Mouse (Mus musculus) midbrain, embryonic 11.5 days (tissue): Measurements from ENCODE around the gene Prrg2. TPM values are rescaled to one million over a fixed set of nuclear protein-coding genes. Genes with fewer than 3 reads are reported as not detected.
"Not testable (repeated sequence)": the region's sequence is repeated elsewhere in the genome, so short reads cannot be mapped to it uniquely, and the experiment has no call there.

Source experiments
- ATAC-seq: fragments of 200-750 bp; cut with Nextera tagmentation; 2 replicates; pipeline ENCODE4 v1.8.0; 2017; ENCODE audit warnings: moderate TSS enrichment, moderate library complexity; ENCODE audit not compliant: low FRiP score
- DNase-seq: peaks from one replicate; pipeline ENCODE4 v3.0.0; 2015; ENCODE audit warnings: low spot score; ENCODE audit errors: missing footprints
- H3K27ac ChIP-seq: fragments of 300-500 bp; sonication (generic); 2 replicates; pipeline ENCODE4 v1.5.1; 2014; ENCODE audit warnings: low read depth, low read length
- H3K27me3 ChIP-seq: fragments of 300-500 bp; sonication (generic); 2 replicates; pipeline ENCODE4 v1.6.1; 2014; ENCODE audit warnings: mild to moderate bottlenecking, low read length, moderate library complexity, mixed read lengths; ENCODE audit not compliant: control insufficient read depth, insufficient read depth
- H3K36me3 ChIP-seq: fragments of 300-500 bp; sonication (generic); 2 replicates; pipeline ENCODE4 v1.6.1; 2014; ENCODE audit warnings: mild to moderate bottlenecking, low read length, moderate library complexity, mixed read lengths; ENCODE audit not compliant: control insufficient read depth, insufficient read depth
- H3K4me1 ChIP-seq: fragments of 300-500 bp; sonication (generic); 2 replicates; pipeline ENCODE4 v1.6.1; 2014; ENCODE audit warnings: low read length; ENCODE audit not compliant: control insufficient read depth, insufficient read depth
- H3K4me2 ChIP-seq: fragments of 300-500 bp; sonication (generic); 2 replicates; pipeline ENCODE4 v1.6.1; 2014; ENCODE audit warnings: mild to moderate bottlenecking, moderate library complexity
- H3K4me3 ChIP-seq: fragments of 300-500 bp; sonication (generic); 2 replicates; pipeline ENCODE4 v1.5.1; 2014; ENCODE audit warnings: low read depth, low read length
- H3K9ac ChIP-seq: fragments of 300-500 bp; sonication (generic); 2 replicates; pipeline ENCODE4 v1.6.1; 2014; ENCODE audit warnings: low read length
- H3K9me3 ChIP-seq: fragments of 300-500 bp; sonication (generic); 2 replicates; pipeline ENCODE4 v1.6.1; 2016; ENCODE audit warnings: low read length; ENCODE audit not compliant: control insufficient read depth
- WGBS: fragments of 180-500 bp; shearing (Covaris S2); extraction: QIAGEN DNeasy Blood & Tissue Kit; methylation state at CpG from one replicate; pipeline ENCODE4 v1.1.7; 2014; 5-methylcytosine and 5-hydroxymethylcytosine counted together
- polyA plus RNA-seq: library from polyadenylated mRNA; unstranded; fragments of >200 nt; fragmentation: Nextera tagmentation; extraction: Ambion mirVana; gene quantifications from 2 replicates; pipeline ENCODE4 v1.2.1, GENCODE M21; 2014

The Prrg2 gene
- polyA plus RNA-seq, 1 experiment from 2014 or later: 13.5 TPM

DNA sequence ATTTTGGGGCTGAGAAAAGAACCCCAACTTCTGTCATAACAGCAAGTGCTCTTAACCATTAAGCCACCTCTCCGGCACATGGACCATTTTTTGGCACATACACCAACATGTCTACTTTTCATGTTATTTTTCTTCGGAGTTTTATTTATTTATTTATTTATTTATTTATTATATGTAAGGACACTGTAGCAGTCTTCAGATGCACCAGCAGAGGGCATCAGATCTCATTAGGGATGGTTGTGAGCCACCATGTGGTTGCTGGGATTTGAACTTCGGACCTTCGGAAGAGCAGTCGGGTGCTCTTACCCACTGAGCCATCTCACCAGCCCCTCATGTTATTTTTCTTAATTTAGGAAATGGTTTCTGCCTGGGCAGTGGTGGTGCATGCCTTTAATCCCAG is 38.8 kb downstream of the Prrg2 start:
- WGBS: 82% methylated on average over 5 of the region's 5 CpGs
- H3K27ac ChIP-seq, H3K4me2 ChIP-seq, H3K4me3 ChIP-seq, H3K27me3 ChIP-seq, ATAC-seq, H3K9me3 ChIP-seq, H3K9ac ChIP-seq, DNase-seq, H3K4me1 ChIP-seq: not testable (repeated sequence)
- peaks cover 11% of the 10 kb centered on the region for H3K36me3 ChIP-seq

DNA sequence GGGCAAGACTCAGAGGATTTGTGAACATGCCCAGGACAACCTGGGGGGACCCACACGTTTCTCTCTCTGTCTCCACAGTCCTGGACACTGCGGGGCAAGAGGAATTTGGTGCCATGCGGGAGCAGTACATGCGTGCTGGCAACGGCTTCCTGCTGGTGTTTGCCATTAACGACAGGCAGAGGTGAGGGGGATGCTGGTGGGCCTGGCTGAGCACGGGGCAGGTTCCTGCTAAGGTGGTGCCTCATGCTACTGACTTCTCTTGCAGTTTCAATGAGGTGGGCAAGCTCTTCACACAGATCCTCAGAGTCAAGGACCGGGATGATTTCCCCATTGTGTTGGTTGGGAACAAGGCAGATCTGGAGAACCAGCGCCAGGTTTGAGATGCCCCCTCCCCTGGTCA is 42.3 kb downstream of the Prrg2 start:
- Histone ChIP-seq H3K27me3 (no peaks in the 10 kb centered on the region), H3K4me3 (no peak overlapping the region), H3K9me3 (no peaks in the 10 kb centered on the region), H3K4me2 (no peak overlapping the region), H3K4me1 (peaks cover 8% of the 10 kb centered on the region), H3K27ac (no peak overlapping the region), H3K36me3 (no peaks in the 10 kb centered on the region), H3K9ac (no peak overlapping the region)
- no peak for ATAC-seq
- no peak for DNase-seq
- WGBS: 76% methylated on average over 9 of the region's 9 CpGs

DNA sequence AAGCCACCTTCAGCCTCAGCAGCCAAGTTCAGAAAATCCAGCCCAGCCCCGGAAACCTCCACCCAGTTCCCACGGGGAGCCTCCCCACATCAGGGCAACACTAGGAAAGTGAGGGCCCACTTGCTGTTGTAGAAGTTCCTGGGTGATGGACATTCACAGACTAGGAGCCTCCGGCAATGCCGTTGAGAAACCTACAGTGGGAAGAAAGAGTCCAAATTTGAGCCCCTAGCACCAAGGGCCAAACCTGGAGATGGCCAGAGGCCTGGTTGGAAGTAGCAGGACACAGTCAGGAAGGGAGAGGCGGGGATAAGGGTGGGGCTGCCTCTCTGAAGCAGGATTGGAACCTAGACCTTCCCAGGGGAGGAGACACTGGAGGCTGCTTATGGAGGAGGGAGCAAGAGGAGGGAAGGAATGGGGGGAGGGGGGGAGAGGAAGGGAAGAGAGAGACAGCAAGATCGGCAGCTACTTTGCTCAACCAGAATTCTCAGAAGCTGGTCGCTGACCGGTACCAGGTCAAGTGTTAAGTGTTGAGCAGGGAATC is 43.4 kb downstream of the Prrg2 start:
- 44% methylated on average over 8 of the region's 8 CpGs for WGBS
- no peak overlapping the region for H3K4me3 ChIP-seq

DNA sequence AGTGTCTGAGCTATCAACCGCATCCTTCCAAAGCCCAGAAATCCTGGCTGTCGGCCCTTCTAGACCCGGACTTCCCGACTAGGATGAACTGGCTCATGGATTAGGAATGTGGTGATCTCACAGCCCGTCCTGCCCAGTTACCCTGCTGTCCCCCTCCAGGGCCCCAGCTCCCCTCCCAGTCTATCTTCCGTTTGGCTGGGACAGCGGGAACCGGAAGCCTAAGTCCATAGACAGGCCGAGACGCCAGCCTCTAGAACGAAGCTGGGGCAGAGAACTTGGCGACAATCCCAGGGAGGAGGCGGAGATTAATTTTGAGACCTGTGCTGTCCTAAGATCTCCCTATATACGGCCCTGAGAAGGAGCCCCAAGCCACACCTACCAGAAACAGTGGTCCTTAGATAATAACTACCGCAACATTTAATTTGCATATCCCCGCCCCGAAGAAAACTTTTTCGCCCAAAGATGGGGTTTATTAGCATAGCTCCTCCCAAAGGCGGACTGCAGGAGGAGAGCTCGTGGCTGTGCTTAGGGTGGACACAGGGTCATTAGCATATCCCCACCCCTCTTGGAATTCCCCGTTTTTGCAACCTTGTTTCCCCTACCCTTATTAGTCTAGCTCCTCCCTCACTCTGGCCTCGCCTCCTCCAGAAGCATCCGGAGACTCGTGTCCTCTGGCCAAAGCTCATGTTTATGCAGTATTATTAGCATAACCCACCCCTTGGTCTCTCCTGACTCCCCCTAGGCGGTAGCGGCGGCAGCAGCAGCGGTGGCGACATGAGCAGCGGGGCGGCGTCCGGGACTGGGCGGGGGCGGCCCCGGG is 45.0 kb downstream of the Prrg2 start, which contains the start of gene Rras:
TSS of gene Rras (plus strand) at position 720 of the 820 bp plus-strand sequence.
- ATAC-seq: peak; percentile 89
- Histone ChIP-seq H3K9ac (peak within 1 kb of the TSS; percentile 63), H3K4me1 (peaks cover 17% of the 10 kb centered on the region), H3K4me3 (peak within 1 kb of the TSS; percentile 96), H3K4me2 (peak within 1 kb of the TSS; percentile 65), H3K36me3 (peaks cover under 1% of the 10 kb centered on the region), H3K27ac (peak within 1 kb of the TSS; percentile 81), H3K9me3 (no peaks in the 10 kb centered on the region), H3K27me3 (no peaks in the 10 kb centered on the region)
- peak; percentile 99 for DNase-seq
- under 1% methylated on average over 33 of the region's 36 CpGs for WGBS

More for the DNA sequence above, 43.4 kb downstream of the Prrg2 start:
- Histone ChIP-seq H3K27ac (no peak overlapping the region), H3K4me1 (peaks cover 15% of the 10 kb centered on the region), H3K9me3 (no peaks in the 10 kb centered on the region), H3K36me3 (no peaks in the 10 kb centered on the region), H3K9ac (no peak overlapping the region), H3K27me3 (no peaks in the 10 kb centered on the region), H3K4me2 (no peak overlapping the region)
- DNase-seq (no peak), ATAC-seq (no peak)

DNA sequence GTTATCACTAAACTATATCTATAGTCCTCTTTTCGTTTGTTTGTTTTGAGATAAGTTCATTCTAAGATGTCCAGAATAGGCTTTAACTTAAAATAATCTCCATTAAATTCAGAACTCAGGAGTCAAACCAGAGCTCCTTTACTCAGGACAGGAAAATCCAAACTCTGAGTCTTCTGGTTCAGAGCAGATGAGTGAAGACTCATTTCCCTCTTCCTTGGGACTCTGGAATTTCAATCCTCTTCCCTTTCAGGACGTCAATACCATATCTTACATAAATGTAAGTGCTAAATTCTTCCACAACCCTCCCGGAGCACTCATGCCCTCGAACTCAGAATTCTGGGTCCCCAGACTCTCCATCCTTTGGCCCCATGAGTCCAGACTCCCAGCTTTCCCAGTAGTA is 45.7 kb downstream of the Prrg2 start:
- H3K4me3 ChIP-seq: peak overlapping the region; percentile 96
- DNase-seq (peak; percentile 88), ATAC-seq (no peak)
- no peaks in the 10 kb centered on the region for H3K27me3 ChIP-seq
- H3K4me2 ChIP-seq: peak overlapping the region; percentile 65
- H3K4me1 ChIP-seq: peaks cover 17% of the 10 kb centered on the region
- no peaks in the 10 kb centered on the region for H3K9me3 ChIP-seq
- H3K27ac ChIP-seq: peak overlapping the region; percentile 81
- peak overlapping the region; percentile 58 for H3K9ac ChIP-seq
- WGBS: 5% methylated on average over 4 of the region's 4 CpGs
- peaks cover 7% of the 10 kb centered on the region for H3K36me3 ChIP-seq

DNA sequence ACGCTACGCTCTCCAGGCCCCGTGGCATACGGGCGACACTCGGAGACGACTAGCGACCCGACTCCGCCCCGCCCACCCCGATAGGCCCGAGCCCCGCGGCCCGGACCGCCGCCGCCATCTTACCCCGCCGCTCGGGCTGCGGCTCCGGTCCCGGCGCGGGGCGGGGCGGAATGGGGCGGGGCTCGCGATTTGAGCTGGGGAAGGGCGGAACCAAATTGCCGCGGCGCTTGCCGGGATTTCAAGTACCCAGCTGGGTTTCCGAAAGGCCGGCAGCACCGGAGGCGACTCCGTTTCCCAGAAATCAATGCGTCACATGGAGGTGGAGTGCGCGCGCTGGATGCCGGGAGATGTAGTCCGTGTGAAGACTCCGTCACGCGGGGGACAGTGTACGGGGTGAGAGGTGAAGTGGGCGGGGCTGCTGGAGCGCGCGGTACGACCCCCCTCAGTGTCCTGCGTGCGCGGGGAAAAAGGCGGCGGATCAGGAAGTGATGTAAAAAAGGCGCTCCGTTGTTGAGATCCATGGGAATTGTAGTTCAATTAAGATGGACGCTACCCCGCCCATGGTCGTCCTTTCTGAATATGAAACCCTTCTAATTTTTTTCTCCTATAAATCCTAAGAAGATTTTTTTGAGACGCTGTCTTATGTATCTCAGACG is 46.4 kb downstream of the Prrg2 start, which contains the start of gene Scaf1:
TSS of gene Scaf1 (minus strand) at position 407 of the 656 bp plus-strand sequence.
- WGBS: under 1% methylated on average over 69 of the region's 69 CpGs
- Histone ChIP-seq H3K4me3 (peak within 1 kb of the TSS; percentile 96), H3K9ac (peak within 1 kb of the TSS; percentile 97), H3K4me2 (peak within 1 kb of the TSS; percentile 87), H3K27me3 (no peaks in the 10 kb centered on the region), H3K27ac (peak within 1 kb of the TSS; percentile 81), H3K36me3 (peaks cover 13% of the 10 kb centered on the region), H3K9me3 (no peaks in the 10 kb centered on the region), H3K4me1 (peaks cover 17% of the 10 kb centered on the region)
- peak; percentile 100 for DNase-seq
- ATAC-seq: peak; percentile 92

DNA sequence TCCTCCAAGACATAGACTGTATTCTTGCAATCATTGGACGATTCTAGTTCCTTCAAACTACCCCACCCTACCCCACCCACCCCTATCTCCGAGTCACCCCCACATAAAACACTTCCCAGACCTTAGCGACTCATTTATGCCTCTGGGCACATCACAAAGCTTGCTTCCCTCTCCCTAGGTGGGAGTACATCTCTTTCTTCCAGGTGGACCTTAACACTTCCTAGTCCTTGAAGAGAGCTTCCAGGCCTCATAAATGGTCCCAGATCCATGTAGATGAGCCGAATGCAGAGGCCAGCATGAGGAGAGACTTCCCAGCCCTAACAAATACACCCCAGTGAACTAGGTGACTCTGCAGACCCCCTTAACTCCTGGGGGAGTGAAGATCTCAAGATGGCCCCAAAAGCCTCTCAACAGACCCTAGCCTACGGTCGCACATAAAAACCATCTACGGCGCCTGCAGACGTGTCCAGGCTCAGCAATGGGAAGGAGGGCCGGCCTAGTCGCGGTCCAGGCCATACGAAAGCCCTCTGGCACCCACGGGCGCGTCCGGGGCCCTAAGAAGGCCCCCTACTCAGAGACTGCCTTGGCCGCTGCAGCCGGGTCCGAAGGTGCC is 47.0 kb downstream of the Prrg2 start:
- Histone ChIP-seq H3K36me3 (peaks cover 15% of the 10 kb centered on the region), H3K4me2 (peak overlapping the region; percentile 87), H3K27me3 (no peaks in the 10 kb centered on the region), H3K4me3 (peak overlapping the region; percentile 96), H3K27ac (peak overlapping the region; percentile 44; the same call in 1 of the 2 replicates), H3K9me3 (no peaks in the 10 kb centered on the region), H3K4me1 (peaks cover 17% of the 10 kb centered on the region), H3K9ac (peak overlapping the region; percentile 97)
- no peak for DNase-seq
- ATAC-seq: no peak
- 2% methylated on average over 20 of the region's 20 CpGs for WGBS

DNA sequence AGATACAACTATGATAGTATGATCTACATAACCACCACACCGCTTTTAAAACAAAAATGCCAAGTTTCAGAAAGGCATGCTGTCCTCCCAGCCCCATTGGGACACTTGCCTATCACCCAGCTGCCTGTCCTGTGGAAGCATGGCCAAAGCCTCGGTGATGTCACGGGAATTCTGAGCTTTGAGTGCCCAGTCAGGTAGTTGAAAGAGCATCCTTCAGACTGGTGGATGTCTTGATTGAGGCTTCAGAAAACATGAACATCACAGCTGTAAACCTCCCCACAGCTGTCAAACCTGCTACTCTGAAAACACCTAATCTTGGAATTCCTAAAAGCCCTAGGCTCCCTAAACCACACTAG is 48.4 kb downstream of the Prrg2 start:
- 97% methylated on average over 3 of the region's 3 CpGs for WGBS
- Histone ChIP-seq H3K4me1 (peaks cover 17% of the 10 kb centered on the region), H3K9ac (no peak overlapping the region), H3K36me3 (peaks cover 21% of the 10 kb centered on the region), H3K4me3 (no peak overlapping the region), H3K9me3 (no peaks in the 10 kb centered on the region), H3K27ac (no peak overlapping the region), H3K4me2 (no peak overlapping the region), H3K27me3 (no peaks in the 10 kb centered on the region)
- no peak for ATAC-seq
- DNase-seq: no peak
